Mouse (Mus musculus) embryonic fibroblast, embryonic 13.5 days (primary cell): ENCODE results near the gene Galnt17.

Experiments
- CTCF ChIP-seq: IDR thresholded peaks from 2 replicates; pipeline ENCODE4 v1.5.1; 2011; ENCODE audit warnings: mild to moderate bottlenecking, control low read depth, low read length, moderate library complexity, borderline replicate concordance; ENCODE audit not compliant: insufficient read depth
- POLR2A ChIP-seq: IDR thresholded peaks from 2 replicates; pipeline ENCODE4 v1.6.1; 2011; ENCODE audit warnings: low read depth, mild to moderate bottlenecking, control low read depth, low read length, moderate library complexity

GRCm38 (mm10) chr5:131020936-131021335, 287.4 kb downstream of the Galnt17 start:
- TF ChIP-seq POLR2A (no peak), CTCF (no peak)
